23 mouse cellular contexts compared by ENCODE assay signal in the genomic region with DNA sequence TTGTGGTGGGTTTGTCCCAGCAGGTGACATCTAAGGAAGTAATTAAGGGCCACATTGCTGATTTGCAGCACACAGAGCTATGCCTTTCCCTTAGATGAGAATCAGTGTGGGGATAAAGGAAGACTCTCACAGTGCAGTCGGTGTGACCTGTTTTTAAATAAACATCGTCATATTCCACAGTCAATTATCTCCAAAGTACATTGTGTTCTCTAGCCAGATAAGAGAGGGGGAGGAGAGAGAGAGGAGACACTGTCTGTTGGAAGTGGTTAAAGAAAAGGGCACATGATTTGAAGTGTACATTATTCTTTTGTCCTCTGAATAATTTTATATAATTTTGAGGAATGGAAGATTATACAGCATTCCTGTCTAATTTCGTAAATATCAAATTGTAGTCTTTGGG.
"Had no signal": no experiment of that assay in that cellular context is flagged by ENCODE, and none has a peak within 500 bp of the region (broad histone marks: within the 10 kb centered on the region; RNA-seq: fewer than 3 reads in every experiment).

No protein-coding gene starts in this region.

- H3K9ac ChIP-seq: forebrain, embryonic 15.5 days; forebrain, postnatal 0 days; heart, embryonic 12.5 days; hindbrain, embryonic 13.5 days; hindbrain, embryonic 15.5 days; kidney, embryonic 15.5 days; limb, embryonic 13.5 days; limb, embryonic 15.5 days had no signal

- H3K27ac ChIP-seq: forebrain, embryonic 15.5 days; heart, embryonic 10.5 days; hindbrain, embryonic 13.5 days; hindbrain, embryonic 15.5 days; hindbrain, postnatal 0 days; kidney, embryonic 15.5 days; kidney, postnatal 0 days; limb, embryonic 13.5 days; limb, embryonic 15.5 days had no signal

- H3K27me3 ChIP-seq: forebrain, embryonic 15.5 days; heart, embryonic 12.5 days; hindbrain, embryonic 13.5 days; hindbrain, embryonic 15.5 days; kidney, embryonic 15.5 days; limb, embryonic 13.5 days; limb, embryonic 15.5 days had no signal

- H3K4me3 ChIP-seq: forebrain, embryonic 15.5 days; heart, embryonic 10.5 days; heart, embryonic 12.5 days; hindbrain, embryonic 13.5 days; hindbrain, embryonic 15.5 days; kidney, embryonic 15.5 days; limb, embryonic 13.5 days; limb, embryonic 15.5 days had no signal

- H3K9me3 ChIP-seq: forebrain, embryonic 15.5 days; heart, embryonic 10.5 days; heart, embryonic 12.5 days; hindbrain, embryonic 13.5 days; hindbrain, embryonic 15.5 days; kidney, embryonic 15.5 days; limb, embryonic 13.5 days; limb, embryonic 15.5 days had no signal

- H3K4me1 ChIP-seq: heart, embryonic 12.5 days; hindbrain, embryonic 15.5 days; kidney, embryonic 15.5 days; limb, embryonic 13.5 days; limb, embryonic 15.5 days had no signal

- ATAC-seq: forebrain, embryonic 15.5 days; forebrain, postnatal 0 days; hindbrain, postnatal 0 days; intestine, embryonic 16.5 days had no signal

- DNase-seq: forebrain, postnatal 0 days; gastrocnemius, postnatal 14 days; gastrocnemius, postnatal 36 days; heart, adult 18-20 months; heart, postnatal 14 days; heart, postnatal 36 days; kidney, adult 11 months; kidney, adult 2 months; kidney, adult 9 months; kidney, postnatal 14 days; kidney, postnatal 36 days; left cerebral cortex, postnatal 4 days had no signal

- H3K36me3 ChIP-seq: forebrain, embryonic 15.5 days; heart, embryonic 10.5 days; heart, embryonic 12.5 days; hindbrain, embryonic 13.5 days; hindbrain, embryonic 15.5 days; kidney, embryonic 15.5 days; limb, embryonic 13.5 days; limb, embryonic 15.5 days had no signal

- H3K4me2 ChIP-seq: forebrain, embryonic 15.5 days; heart, embryonic 12.5 days; hindbrain, embryonic 13.5 days; hindbrain, embryonic 15.5 days; kidney, embryonic 15.5 days; limb, embryonic 13.5 days; limb, embryonic 15.5 days had no signal
